In the genomic region with DNA sequence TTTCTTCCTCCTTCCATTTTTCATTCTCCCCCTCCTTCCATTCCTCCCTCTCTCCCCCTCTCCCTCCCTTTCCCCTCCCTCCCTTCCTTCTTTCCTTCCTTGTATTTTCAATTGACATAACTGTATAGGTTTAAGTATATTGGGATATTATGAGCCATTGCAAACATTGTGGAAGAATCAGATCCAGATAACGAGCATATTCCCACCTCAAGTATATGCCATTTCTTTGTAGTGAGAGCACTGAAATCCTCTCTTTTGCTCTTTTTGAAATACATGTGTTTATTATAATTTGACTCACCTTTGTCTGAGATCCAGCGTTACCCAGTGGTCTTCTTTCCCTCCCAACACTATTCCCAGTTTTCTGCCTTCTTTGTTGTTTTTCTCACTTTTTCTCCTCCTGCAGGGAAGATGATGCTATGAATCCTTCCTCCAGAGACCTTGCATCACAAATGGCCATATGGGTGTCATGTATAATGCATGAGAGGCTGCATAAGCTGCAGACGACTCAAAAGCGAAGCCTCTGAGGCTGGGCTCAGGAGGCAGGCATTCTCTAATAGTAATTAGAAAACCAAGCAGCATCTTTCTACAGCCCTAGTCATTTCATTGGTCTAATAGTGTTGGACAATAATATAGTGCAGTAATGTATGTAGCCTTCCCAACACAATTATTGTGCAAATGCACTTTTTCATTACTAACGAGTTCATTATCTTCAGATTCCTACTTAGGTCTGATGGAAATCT, we compare ENCODE assay signal across 13 mouse cellular contexts.
DNase-seq lines count a peak whose midpoint lies in the region; ATAC-seq and TF ChIP-seq lines count a peak whose summit lies in the region.
"Had no signal": no experiment of that assay in that cellular context is flagged by ENCODE, and none has a peak within 500 bp of the region (broad histone marks: within the 10 kb centered on the region; RNA-seq: fewer than 3 reads in every experiment).

No protein-coding gene starts in this region.

- H3K4me1 ChIP-seq in forebrain, embryonic 15.5 days = peaks cover 10% of the 10 kb centered on the region
- H3K4me1 ChIP-seq in midbrain, embryonic 12.5 days = peaks cover 11% of the 10 kb centered on the region; the same call in 1 of the 2 replicates

- ATAC-seq in forebrain, embryonic 15.5 days (replicated peaks) = peak; percentile 99
- peak; percentile 99 for ATAC-seq in midbrain, embryonic 12.5 days (ENCODE audit: low FRiP score, low read depth)
- ATAC-seq: lung, postnatal 0 days had no signal

- no peak overlapping the region for H3K4me3 ChIP-seq in forebrain, embryonic 15.5 days
- no peak overlapping the region for H3K4me3 ChIP-seq in midbrain, embryonic 12.5 days
- H3K4me3 ChIP-seq: heart, adult 2 months had no signal

- no peaks in the 10 kb centered on the region for H3K27me3 ChIP-seq in forebrain, embryonic 15.5 days
- no peaks in the 10 kb centered on the region for H3K27me3 ChIP-seq in midbrain, embryonic 12.5 days

- H3K36me3 ChIP-seq in forebrain, embryonic 15.5 days = no peaks in the 10 kb centered on the region
- H3K36me3 ChIP-seq in midbrain, embryonic 12.5 days = no peaks in the 10 kb centered on the region
- H3K36me3 ChIP-seq: G1E had no signal

- H3K9ac ChIP-seq in forebrain, embryonic 15.5 days (replicated peaks) = no peak overlapping the region
- H3K9ac ChIP-seq in midbrain, embryonic 12.5 days (replicated peaks) = no peak overlapping the region

- no peak for TF ChIP-seq POLR2A in brain, embryonic 14.5 days (IDR thresholded peaks at IDR 0.05; ENCODE audit: borderline replicate concordance, extremely low read depth, insufficient read depth, insufficient read length, poor library complexity, severe bottlenecking)

- H3K9me3 ChIP-seq in forebrain, embryonic 15.5 days = no peaks in the 10 kb centered on the region
- no peaks in the 10 kb centered on the region for H3K9me3 ChIP-seq in midbrain, embryonic 12.5 days
- H3K9me3 ChIP-seq: G1E had no signal

- H3K27ac ChIP-seq in forebrain, embryonic 15.5 days (replicated peaks) = peak overlapping the region; percentile 83
- H3K27ac ChIP-seq in midbrain, embryonic 12.5 days (replicated peaks) = peak overlapping the region; percentile 86
- H3K27ac ChIP-seq: heart, adult 2 months had no signal

- WGBS in forebrain, embryonic 15.5 days = 12% methylated on average over 5 of the region's 5 CpGs
- 24% methylated on average over 5 of the region's 5 CpGs for WGBS in midbrain, embryonic 12.5 days

- DNase-seq in cerebellum, postnatal 14 days = peak; percentile 1 to 2
- DNase-seq in cerebellum, adult 11 months = no peak
- DNase-seq in brain, embryonic 14.5 days (ENCODE audit: low read depth) = peak; percentile 95
- no peak for DNase-seq in natural killer cell, adult 2 months (ENCODE audit: low spot score in 2 of 2)
- DNase-seq in adrenal gland, postnatal 10 days = no peak
- no peak for DNase-seq in urinary bladder, postnatal 25 days (ENCODE audit: low spot score)
- DNase-seq: cerebellum, adult 2 months; heart, adult 2 months; kidney, postnatal 4 days had no signal

- H3K4me2 ChIP-seq in forebrain, embryonic 15.5 days (replicated peaks) = no peak overlapping the region; the same call in 1 of the 2 replicates
- peak overlapping the region; percentile 35 for H3K4me2 ChIP-seq in midbrain, embryonic 12.5 days (replicated peaks)

- no peak for TF ChIP-seq CTCF in brain, embryonic 14.5 days (IDR thresholded peaks at IDR 0.05; ENCODE audit: borderline replicate concordance, extremely low read depth, insufficient read depth, insufficient read length)

Comparison
In these comparisons a context has a peak if more than half of its experiments do, and no peak if none do; other contexts are left out.
1. DNase-seq: peak in cerebellum, postnatal 14 days (2 of 2) and brain, embryonic 14.5 days (single experiment); none in cerebellum, adult 11 months (single experiment), natural killer cell, adult 2 months (0 of 2), adrenal gland, postnatal 10 days (single experiment) and urinary bladder, postnatal 25 days (single experiment).